Mouse (Mus musculus) subcutaneous adipose tissue, adult 2 months (tissue): ENCODE measurements around the gene Sntn. TPM values are rescaled to one million over a fixed set of nuclear protein-coding genes. Genes with fewer than 3 reads are reported as not detected.

Experiments used
- polyA plus RNA-seq: library from polyadenylated mRNA; depleted of rRNA; stranded (reverse); fragments of >200 nt; gene quantifications from 2 replicates; pipeline ENCODE4 v1.2.3, GENCODE M21; 2012; ENCODE audit warnings: low replicate concordance; rRNA removed

Sntn gene
- polyA plus RNA-seq = not detected in 2 replicates

DNA sequence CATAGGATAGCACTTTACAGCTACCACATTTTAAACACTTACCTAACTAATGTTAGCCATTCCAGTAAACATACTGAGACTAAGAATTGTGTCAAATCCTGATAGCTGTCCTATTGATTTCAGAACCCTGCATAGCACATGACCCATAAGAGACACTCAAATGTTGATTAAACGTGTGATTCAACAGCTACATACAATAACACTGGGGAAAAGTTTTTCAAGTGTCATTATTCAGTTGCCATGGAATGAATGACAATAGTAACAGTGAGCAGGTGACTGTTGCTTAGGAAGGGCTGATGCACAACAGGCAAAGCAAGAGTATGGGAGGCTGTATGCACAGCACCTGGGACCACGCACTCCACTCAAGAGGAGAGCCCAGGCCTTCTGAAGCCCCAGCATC lies at the start of gene Sntn:
TSS of gene Sntn (plus strand) at position 301 of the 400 bp plus-strand sequence.

Other genes starting within 250 kb of the Sntn start
- not detected in 2 replicates for gene Gm281, start 243.6 kb downstream of the Sntn start, polyA plus RNA-seq